Mouse (Mus musculus) embryonic fibroblast, embryonic 13.5 days (primary cell): ENCODE results near the gene Cacnb1. TPM values are rescaled to one million over a fixed set of nuclear protein-coding genes. Genes with fewer than 3 reads are reported as not detected.

Experiments used
- H3K27ac ChIP-seq: 2 replicates; pipeline ENCODE4 v1.5.1; 2012; ENCODE audit warnings: low read length, control low read depth, inconsistent platforms; ENCODE audit not compliant: insufficient read depth
- H3K4me1 ChIP-seq: 2 replicates; pipeline ENCODE4 v1.6.1; 2011; ENCODE audit warnings: low read length; ENCODE audit not compliant: control insufficient read depth, insufficient read depth
- H3K4me3 ChIP-seq: 2 replicates; pipeline ENCODE4 v1.5.1; 2011; ENCODE audit warnings: mild to moderate bottlenecking, control low read depth, low read length; ENCODE audit not compliant: insufficient read depth
- CTCF ChIP-seq: IDR thresholded peaks from 2 replicates; pipeline ENCODE4 v1.5.1; 2011; ENCODE audit warnings: mild to moderate bottlenecking, control low read depth, low read length, moderate library complexity, borderline replicate concordance; ENCODE audit not compliant: insufficient read depth
- POLR2A ChIP-seq: IDR thresholded peaks from 2 replicates; pipeline ENCODE4 v1.6.1; 2011; ENCODE audit warnings: low read depth, mild to moderate bottlenecking, control low read depth, low read length, moderate library complexity
- polyA plus RNA-seq: library from polyadenylated mRNA; stranded (reverse); fragments of >200 nt; gene quantifications from 2 replicates; pipeline ENCODE4 v1.2.4, GENCODE M21; 2011; ENCODE audit warnings: low read depth; ENCODE audit not compliant: missing spikeins, insufficient read length

Cacnb1 gene
- polyA plus RNA-seq, 1 experiment = 4.9 TPM

DNA sequence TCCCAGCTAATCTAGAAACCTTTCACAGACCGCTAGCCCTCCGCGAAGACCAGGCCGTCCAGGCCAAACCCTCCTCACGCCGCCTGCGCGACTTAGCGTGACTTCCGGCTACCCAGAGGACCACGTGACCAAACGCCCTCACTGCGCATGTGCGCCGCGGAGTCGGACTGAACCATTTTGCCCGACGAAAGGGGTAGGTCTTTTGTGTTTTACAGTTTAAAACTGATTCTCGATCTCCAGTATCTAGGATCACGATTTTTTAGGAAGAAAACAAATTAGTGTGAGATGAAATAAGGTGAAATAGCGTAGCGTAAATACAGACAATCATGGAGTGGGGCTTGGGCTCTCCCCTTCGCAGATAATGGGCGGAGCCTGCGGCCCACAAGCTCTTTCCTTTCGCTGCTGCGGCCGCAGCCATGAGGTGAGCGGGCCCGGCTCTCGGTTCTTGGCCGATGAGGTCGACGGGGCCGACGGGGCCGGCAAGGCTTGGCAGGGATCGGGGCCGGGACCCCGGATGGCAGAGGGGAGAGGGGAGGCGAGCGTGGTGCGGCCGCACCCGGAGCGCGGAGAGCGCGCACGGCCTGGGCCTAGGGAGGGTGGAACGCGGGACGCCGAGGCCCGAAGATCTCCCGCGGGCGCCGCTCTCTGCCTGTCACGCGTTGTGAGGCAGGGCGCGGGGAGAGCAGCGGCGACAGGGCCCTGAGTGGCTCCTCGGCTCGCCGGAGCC is 3.9 kb upstream of the Cacnb1 start, which contains the start of gene Rpl19:
Gene Rpl19 (plus strand): TSS at position 141 of the 727 bp plus-strand sequence.
- H3K4me1 ChIP-seq = peaks cover 4% of the 10 kb centered on the region; the same call in 1 of the 2 replicates
- no peak for TF ChIP-seq CTCF
- peak; percentile 91 for TF ChIP-seq POLR2A
- peak within 1 kb of the TSS; percentile 90 for H3K27ac ChIP-seq
- peak within 1 kb of the TSS; percentile 90 for H3K4me3 ChIP-seq

DNA sequence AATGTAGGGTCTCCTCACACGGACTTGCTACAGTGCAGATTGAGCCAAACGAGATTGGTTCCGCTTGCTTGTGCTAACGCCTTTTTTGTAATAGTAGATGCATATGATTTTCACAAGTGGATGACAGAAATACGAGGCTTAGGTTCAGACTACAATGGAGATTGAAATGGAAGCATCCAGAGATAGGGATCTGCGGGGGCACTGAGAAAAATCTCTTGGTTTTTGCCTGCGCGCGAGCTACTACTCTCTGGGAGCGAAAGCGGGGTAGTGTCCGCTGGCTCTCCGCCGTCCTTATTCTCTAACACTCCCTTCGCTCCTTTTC is 3.4 kb upstream of the Cacnb1 start:
- H3K4me3 ChIP-seq = peak overlapping the region; percentile 50
- H3K4me1 ChIP-seq = peaks cover 4% of the 10 kb centered on the region; the same call in 1 of the 2 replicates
- peak overlapping the region; percentile 90 for H3K27ac ChIP-seq
- TF ChIP-seq CTCF (no peak), POLR2A (no peak; the same call in 1 of the 2 replicates)

DNA sequence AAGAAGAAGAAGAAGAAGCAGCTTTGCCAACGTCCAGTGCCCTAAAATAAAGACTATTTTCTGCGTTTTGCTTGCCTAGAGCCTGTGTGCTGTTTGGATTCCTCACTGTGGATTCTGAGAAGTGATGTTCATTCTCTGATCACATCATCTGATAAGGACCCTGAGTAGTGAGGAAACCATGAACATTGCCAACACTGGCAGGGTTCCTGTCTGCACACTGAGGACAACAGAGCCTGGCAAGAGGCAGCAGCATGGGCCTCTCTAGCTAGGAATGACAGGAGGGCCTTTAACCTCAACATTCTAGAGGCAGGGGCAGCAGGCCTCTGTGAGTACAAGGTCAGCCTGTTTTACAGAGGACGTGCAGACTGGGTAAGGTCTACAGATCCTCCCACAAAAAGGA is 1.7 kb upstream of the Cacnb1 start:
- peaks cover 5% of the 10 kb centered on the region; the same call in 1 of the 2 replicates for H3K4me1 ChIP-seq
- H3K27ac ChIP-seq = no peak overlapping the region
- TF ChIP-seq POLR2A (no peak), CTCF (no peak)
- no peak overlapping the region for H3K4me3 ChIP-seq

DNA sequence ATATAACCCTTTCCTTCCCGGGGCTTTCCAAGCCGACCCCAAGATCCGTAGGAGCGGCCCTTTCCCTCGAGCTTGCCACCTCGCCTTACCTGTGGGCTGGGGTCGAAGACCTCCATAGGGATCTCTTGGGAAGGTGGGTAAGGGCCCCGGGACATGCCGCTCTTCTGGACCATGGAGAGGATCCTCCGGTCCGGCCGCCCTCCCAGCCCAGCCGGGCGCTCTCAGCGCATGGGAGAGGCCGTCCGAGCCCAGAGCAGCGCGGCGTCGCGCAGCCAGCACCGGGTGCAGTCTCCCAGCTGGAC is 630 bp downstream of the Cacnb1 start:
- Histone ChIP-seq H3K4me3 (peak overlapping the region; percentile 58), H3K4me1 (0 out of 2 replicates have a peak, but pooled peaks cover 2% of the 10 kb centered on the region), H3K27ac (no peak overlapping the region)
- no peak for TF ChIP-seq CTCF
- no peak for TF ChIP-seq POLR2A

DNA sequence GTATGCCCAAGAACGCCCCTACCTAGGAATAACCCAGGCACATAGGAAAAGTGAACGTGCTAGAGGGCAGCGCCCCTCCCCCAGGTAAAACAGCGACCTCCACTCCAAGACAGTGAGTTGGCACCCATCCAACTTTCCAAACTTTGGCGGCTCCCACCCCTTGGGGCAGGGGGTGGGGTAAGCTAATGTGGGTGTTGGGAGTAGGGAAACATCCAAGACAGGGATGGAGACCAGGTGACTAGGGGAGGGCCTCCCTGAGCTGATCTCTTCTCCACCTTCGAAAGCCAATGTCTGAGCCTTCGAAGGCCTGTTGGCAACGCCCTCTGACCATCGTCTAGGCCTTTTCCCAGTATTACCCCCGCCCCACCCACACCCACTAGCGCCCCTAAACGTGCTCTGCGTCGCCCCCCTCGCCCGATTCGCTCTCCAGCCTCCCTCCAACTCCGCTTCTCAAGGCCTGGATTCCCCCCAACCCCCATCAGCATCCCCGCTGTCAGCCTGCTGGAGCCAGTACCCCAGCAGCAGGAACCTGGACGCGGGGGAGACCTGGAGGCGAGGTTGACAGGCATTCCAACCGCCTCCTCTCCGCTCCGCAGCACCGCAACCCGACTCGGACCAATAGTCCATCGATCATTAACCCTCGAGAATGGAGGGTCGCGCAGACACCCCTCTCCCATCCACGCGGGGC is 1.1 kb downstream of the Cacnb1 start:
- Histone ChIP-seq H3K4me3 (peak overlapping the region; percentile 58), H3K4me1 (0 out of 2 replicates have a peak, but pooled peaks cover 2% of the 10 kb centered on the region), H3K27ac (no peak overlapping the region)
- TF ChIP-seq CTCF (no peak), POLR2A (0 out of 2 replicates have a peak, but pooled peaks have one; percentile 21)

DNA sequence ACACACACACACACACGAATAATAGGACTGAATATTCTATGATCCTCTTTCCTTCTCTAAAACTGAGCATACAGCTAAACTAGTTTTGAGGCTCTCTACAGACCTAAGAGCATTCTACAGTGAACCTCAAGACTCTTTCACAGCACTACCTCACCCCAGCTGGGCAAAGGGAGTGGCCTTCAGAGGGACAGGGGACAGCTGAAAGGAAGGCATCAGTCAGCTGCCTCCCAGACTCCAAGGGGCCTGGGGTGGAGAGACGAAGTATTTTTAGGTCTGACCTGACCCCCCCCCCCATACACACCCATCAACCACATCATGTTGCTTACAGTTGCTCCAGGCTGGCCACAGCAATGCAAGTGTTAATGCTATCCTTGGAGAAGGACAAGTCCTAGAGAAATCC is 1.7 kb downstream of the Cacnb1 start:
- 0 out of 2 replicates have a peak, but pooled peaks cover 2% of the 10 kb centered on the region for H3K4me1 ChIP-seq
- no peak for TF ChIP-seq POLR2A
- TF ChIP-seq CTCF = no peak
- H3K4me3 ChIP-seq = peak overlapping the region; percentile 58; the same call in 1 of the 2 replicates
- no peak overlapping the region for H3K27ac ChIP-seq

DNA sequence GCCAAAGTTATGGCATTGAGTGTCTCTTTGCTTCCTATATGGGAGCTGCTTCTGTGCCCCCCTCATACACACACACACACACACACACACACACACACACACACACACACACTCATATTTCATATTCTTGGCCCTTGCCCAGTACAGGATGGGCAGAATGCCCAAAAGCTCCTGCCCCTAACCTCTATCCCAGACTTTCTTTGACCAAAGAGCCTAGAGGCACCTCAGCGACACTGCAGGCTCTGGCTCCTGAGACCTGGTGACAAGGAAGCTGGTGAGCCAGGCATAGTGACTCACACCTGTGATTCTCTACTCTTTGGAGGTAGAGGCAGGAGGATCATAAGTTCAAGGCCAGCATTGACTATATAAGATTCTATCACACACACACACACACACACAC is 2.1 kb downstream of the Cacnb1 start:
- 0 out of 2 replicates have a peak, but pooled peaks cover 2% of the 10 kb centered on the region for H3K4me1 ChIP-seq
- TF ChIP-seq POLR2A (no peak), CTCF (no peak)
- no peak overlapping the region for H3K27ac ChIP-seq
- no peak overlapping the region for H3K4me3 ChIP-seq

DNA sequence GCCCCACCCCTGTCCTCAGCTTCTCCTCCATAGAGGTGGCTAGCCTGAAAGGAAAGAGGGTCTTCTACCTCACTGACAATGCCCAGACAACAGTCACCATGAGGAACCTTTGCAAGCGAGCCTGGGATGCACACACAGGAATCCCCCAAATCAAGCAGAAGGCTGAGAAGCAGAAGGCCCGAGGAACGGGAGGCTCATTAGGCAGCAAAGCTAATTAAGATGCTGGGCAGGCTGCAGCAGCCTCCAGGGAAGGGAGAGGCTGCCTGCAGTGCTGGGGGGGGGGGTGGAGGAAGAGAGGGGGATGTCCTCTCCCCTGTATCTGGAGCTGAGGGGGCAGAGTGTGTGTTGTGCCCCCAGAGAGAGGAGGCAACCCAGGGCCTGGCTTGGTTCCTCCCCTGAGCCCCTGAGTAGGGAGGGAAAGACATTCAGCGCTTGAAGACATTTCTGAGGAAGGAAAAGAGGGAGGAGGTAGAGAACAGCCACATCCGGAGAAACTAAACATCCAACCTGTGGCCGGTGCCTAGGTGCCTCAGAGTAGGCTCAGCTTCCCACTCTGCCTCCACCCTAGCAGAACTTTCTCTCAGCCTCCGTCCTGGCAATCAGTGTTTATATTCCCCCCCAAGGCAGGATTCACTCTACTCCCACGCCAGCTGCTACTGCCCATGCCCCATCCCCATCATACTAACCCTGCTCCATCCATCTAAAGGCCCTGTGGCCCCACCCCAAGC is 2.8 kb downstream of the Cacnb1 start:
- TF ChIP-seq POLR2A = no peak
- no peak for TF ChIP-seq CTCF
- no peak overlapping the region for H3K4me3 ChIP-seq
- 0 out of 2 replicates have a peak, but pooled peaks cover 2% of the 10 kb centered on the region for H3K4me1 ChIP-seq
- H3K27ac ChIP-seq = no peak overlapping the region

DNA sequence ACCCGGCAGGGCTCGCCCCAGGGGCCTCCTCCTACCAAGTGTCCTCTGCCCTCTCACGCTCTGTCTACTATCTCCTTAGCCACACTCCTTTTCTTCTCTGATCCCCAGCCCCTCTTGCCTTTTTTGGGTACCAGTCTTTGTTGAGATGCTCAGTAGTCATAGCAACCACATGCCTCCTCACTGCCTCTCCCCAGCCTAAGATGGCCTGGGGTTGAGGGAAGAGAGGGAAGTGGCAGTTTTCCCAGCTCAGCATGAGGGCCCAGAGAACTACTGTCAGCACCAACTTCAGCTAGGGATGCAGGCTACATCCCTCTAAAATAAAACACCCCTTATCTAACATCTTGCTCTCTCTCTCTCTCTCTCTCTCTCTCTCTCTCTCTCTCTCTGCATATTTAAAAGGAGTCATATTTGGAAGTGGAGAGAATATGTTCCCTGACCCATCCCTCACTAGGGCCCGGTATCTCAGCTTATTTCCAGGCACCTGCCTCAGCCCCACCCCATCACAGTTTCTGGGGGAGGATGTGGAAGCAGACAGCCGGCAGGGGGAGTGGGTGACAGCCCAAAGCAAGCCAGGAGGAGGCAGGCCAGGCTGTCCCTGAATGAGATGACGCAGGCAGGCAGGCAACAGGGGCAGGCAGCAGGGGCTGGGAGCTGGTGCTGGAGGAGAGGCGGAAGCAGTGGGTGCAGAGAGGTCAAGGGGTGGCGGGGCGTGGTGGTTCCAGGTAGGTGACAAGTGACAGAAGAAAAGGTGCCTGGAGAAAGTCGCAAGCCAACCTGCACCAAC is 3.8 kb downstream of the Cacnb1 start:
- peak; percentile 53; the same call in 1 of the 2 replicates for TF ChIP-seq CTCF
- no peak for TF ChIP-seq POLR2A
- H3K4me3 ChIP-seq = no peak overlapping the region
- 0 out of 2 replicates have a peak, but pooled peaks cover 2% of the 10 kb centered on the region for H3K4me1 ChIP-seq
- no peak overlapping the region for H3K27ac ChIP-seq
